Mouse (Mus musculus) thymus, adult 2 months (tissue): ENCODE measurements at regions not wholly inside any gene's neighbourhood (a gene's known extent, or its start where the extent isn't known, plus 50 kb on each side); places are given as distances from the start of the nearest gene placed in this dataset.

Source experiments
- DNase-seq: peaks from one replicate; pipeline ENCODE4 v3.0.0; 2021
- H3K27ac ChIP-seq: fragments of 200-500 bp; 2 replicates; pipeline ENCODE4 v1.5.1; 2012; ENCODE audit warnings: low read length, control low read depth; ENCODE audit not compliant: control insufficient read depth, insufficient read depth
- H3K27me3 ChIP-seq: fragments of 200-500 bp; 2 replicates; pipeline ENCODE4 v1.6.1; 2012; ENCODE audit warnings: mild to moderate bottlenecking, low read length, moderate library complexity, mixed read lengths; ENCODE audit not compliant: control insufficient read depth, insufficient read depth
- H3K36me3 ChIP-seq: fragments of 200-500 bp; 2 replicates; pipeline ENCODE4 v1.6.1; 2012; ENCODE audit warnings: mild to moderate bottlenecking, low read length, moderate library complexity; ENCODE audit not compliant: control insufficient read depth, insufficient read depth
- H3K4me1 ChIP-seq: fragments of 200-500 bp; replicated peaks from 2 replicates; pipeline ENCODE4 v1.6.1; 2012; ENCODE audit warnings: low read length; ENCODE audit not compliant: control insufficient read depth, insufficient read depth
- H3K4me3 ChIP-seq: fragments of 200-500 bp; 2 replicates; pipeline ENCODE4 v1.5.1; 2012; ENCODE audit warnings: mild to moderate bottlenecking, low read length, control low read depth, moderate library complexity; ENCODE audit not compliant: control insufficient read depth, insufficient read depth
- CTCF ChIP-seq: fragments of 200-500 bp; IDR thresholded peaks from 2 replicates; pipeline ENCODE4 v1.5.1; 2012; ENCODE audit warnings: mild to moderate bottlenecking, control low read depth, low read length, moderate library complexity, borderline replicate concordance; ENCODE audit not compliant: control insufficient read depth, poor library complexity, insufficient read depth; ENCODE audit errors: extremely low read depth
- POLR2A ChIP-seq: fragments of 200-500 bp; IDR thresholded peaks from 2 replicates; pipeline ENCODE4 v1.6.1; 2012; ENCODE audit warnings: mild to moderate bottlenecking, low read length, control low read depth, moderate library complexity; ENCODE audit not compliant: control insufficient read depth, poor library complexity, insufficient read depth; ENCODE audit errors: extremely low read depth
- WGBS: fragments of 180-500 bp; shearing (Covaris S2); methylation state at CpG from one replicate; pipeline ENCODE4 v1.1.7; 2018; 5-methylcytosine and 5-hydroxymethylcytosine counted together

- 97% methylated on average over 5 of the region's 5 CpGs for WGBS
- H3K36me3 ChIP-seq: no peaks in the 10 kb centered on the region
- TF ChIP-seq CTCF (no peak), POLR2A (no peak)
- no peak for DNase-seq
- no peaks in the 10 kb centered on the region for H3K27me3 ChIP-seq
- H3K4me1 ChIP-seq: peaks cover 6% of the 10 kb centered on the region
- H3K27ac ChIP-seq: no peak overlapping the region
- no peak overlapping the region for H3K4me3 ChIP-seq
Observed at GRCm38 (mm10) chr19:33029688-33030444, 272.6 kb downstream of the Pten start.

GRCm38 (mm10) chr19:33040512-33040911 is 283.2 kb downstream of the Pten start:
- Histone ChIP-seq H3K4me3 (no peak overlapping the region), H3K27ac (no peak overlapping the region), H3K27me3 (no peaks in the 10 kb centered on the region), H3K36me3 (no peaks in the 10 kb centered on the region), H3K4me1 (peaks cover 24% of the 10 kb centered on the region)
- 52% methylated on average over 5 of the region's 5 CpGs for WGBS
- no peak for DNase-seq
- TF ChIP-seq CTCF (no peak), POLR2A (no peak)

GRCm38 (mm10) chr19:33040991-33041390 is 283.7 kb downstream of the Pten start:
- no peak for DNase-seq
- TF ChIP-seq CTCF (no peak), POLR2A (no peak)

GRCm38 (mm10) chr19:33042760-33043159 is 285.5 kb downstream of the Pten start:
- no peak overlapping the region for H3K4me3 ChIP-seq
- TF ChIP-seq CTCF (no peak), POLR2A (no peak)
- H3K4me1 ChIP-seq: peaks cover 16% of the 10 kb centered on the region
- no peaks in the 10 kb centered on the region for H3K36me3 ChIP-seq
- H3K27me3 ChIP-seq: no peaks in the 10 kb centered on the region
- no peak for DNase-seq
- 74% methylated on average over 2 of the region's 2 CpGs for WGBS
- H3K27ac ChIP-seq: no peak overlapping the region

More at GRCm38 (mm10) chr19:33040991-33041390, 283.7 kb downstream of the Pten start:
- Histone ChIP-seq H3K27me3 (no peaks in the 10 kb centered on the region), H3K4me3 (no peak overlapping the region), H3K27ac (no peak overlapping the region), H3K36me3 (no peaks in the 10 kb centered on the region), H3K4me1 (peaks cover 19% of the 10 kb centered on the region)
- WGBS: 81% methylated on average over 6 of the region's 6 CpGs

GRCm38 (mm10) chr19:33043696-33044095 is 286.4 kb downstream of the Pten start:
- Histone ChIP-seq H3K36me3 (no peaks in the 10 kb centered on the region), H3K27ac (no peak overlapping the region), H3K4me3 (no peak overlapping the region), H3K27me3 (no peaks in the 10 kb centered on the region), H3K4me1 (peaks cover 11% of the 10 kb centered on the region)
- 93% methylated on average over 3 of the region's 3 CpGs for WGBS
- no peak for DNase-seq
- TF ChIP-seq POLR2A (no peak), CTCF (no peak)

GRCm38 (mm10) chr19:33048754-33049442 is 291.6 kb downstream of the Pten start:
- Histone ChIP-seq H3K4me3 (no peak overlapping the region), H3K27me3 (no peaks in the 10 kb centered on the region), H3K4me1 (peaks cover 8% of the 10 kb centered on the region), H3K27ac (no peak overlapping the region), H3K36me3 (no peaks in the 10 kb centered on the region)
- no peak for DNase-seq
- 96% methylated on average over 9 of the region's 9 CpGs for WGBS
- TF ChIP-seq CTCF (no peak), POLR2A (no peak)
